In the genomic region with DNA sequence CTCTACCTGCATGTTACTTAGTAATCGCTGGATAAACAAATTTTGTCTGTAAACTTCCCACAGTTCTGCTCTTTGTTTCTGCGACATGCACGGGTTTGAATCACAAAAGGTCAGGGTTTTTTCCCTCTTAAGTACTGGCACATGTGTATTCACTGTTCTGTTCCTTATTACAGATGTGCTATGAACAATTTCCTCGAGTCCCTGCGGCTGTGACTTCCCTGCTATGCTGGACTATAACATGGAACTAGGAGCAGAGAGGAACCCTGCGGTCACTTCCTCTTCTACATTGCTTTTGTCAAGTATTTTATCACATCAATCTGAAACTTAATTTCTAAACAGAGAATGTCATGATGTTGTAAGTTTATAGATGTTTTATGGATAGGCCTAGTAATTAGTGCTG, we compare ENCODE assay signal across 18 mouse cellular contexts. TPM values are rescaled to one million over a fixed set of nuclear protein-coding genes. Genes with fewer than 3 reads are reported as not detected.
DNase-seq lines count a peak whose midpoint lies in the region; ATAC-seq and TF ChIP-seq lines count a peak whose summit lies in the region.
"Had no signal": no experiment of that assay in that cellular context is flagged by ENCODE, and none has a peak within 500 bp of the region (broad histone marks: within the 10 kb centered on the region; RNA-seq: fewer than 3 reads in every experiment).

No protein-coding gene starts in this region.

- H3K36me3 ChIP-seq in liver, postnatal 0 days (replicated peaks; ENCODE audit: insufficient read depth, low read length): peaks cover 22% of the 10 kb centered on the region
- H3K36me3 ChIP-seq in forebrain, embryonic 10.5 days (replicated peaks): peaks cover 35% of the 10 kb centered on the region

- peak; percentile 10 to 12 for DNase-seq in adrenal gland, postnatal 36 days
- no peak for DNase-seq in adrenal gland, adult 8-10 months
- DNase-seq in liver, postnatal 0 days: no peak
- DNase-seq in liver: no peak
- DNase-seq in kidney, adult 18-20 months: no peak
- no peak for DNase-seq in forebrain, embryonic 10.5 days (ENCODE audit: extremely low spot score, low spot score)
- DNase-seq: cerebellum, adult 11-12 months; cerebellum, postnatal 36 days; gastrocnemius, postnatal 10 days; kidney, adult 9 months; kidney, postnatal 4 days; lung, postnatal 14 days; thymus, postnatal 36 days had no signal

- H3K9me3 ChIP-seq in liver, postnatal 0 days (ENCODE audit: low read length): no peaks in the 10 kb centered on the region
- H3K9me3 ChIP-seq in forebrain, embryonic 10.5 days: no peaks in the 10 kb centered on the region
- H3K9me3 ChIP-seq: forebrain, embryonic 13.5 days; liver, embryonic 15.5 days; midbrain, embryonic 10.5 days had no signal

- no peak for TF ChIP-seq CTCF in liver, postnatal 0 days (IDR thresholded peaks at IDR 0.05; ENCODE audit: low read depth)
- no peak for TF ChIP-seq CTCF in bone marrow macrophage, adult 2 months (IDR thresholded peaks at IDR 0.05; ENCODE audit: low read depth, low read length)

- no peaks in the 10 kb centered on the region for H3K27me3 ChIP-seq in liver, postnatal 0 days (ENCODE audit: insufficient read depth, low read length)
- no peaks in the 10 kb centered on the region for H3K27me3 ChIP-seq in forebrain, embryonic 10.5 days (ENCODE audit: poor library complexity, severe bottlenecking)
- H3K27me3 ChIP-seq: forebrain, embryonic 13.5 days; liver, embryonic 15.5 days had no signal

- WGBS in liver, postnatal 0 days (ENCODE audit: insufficient replicate concordance): 58% methylated on average over 6 of the region's 6 CpGs
- 92% methylated on average over 6 of the region's 6 CpGs for WGBS in forebrain, embryonic 10.5 days

- TF ChIP-seq POLR2A in bone marrow macrophage, adult 2 months (IDR thresholded peaks at IDR 0.05; ENCODE audit: borderline replicate concordance, low read depth, low read length): no peak

- peaks cover 27% of the 10 kb centered on the region for H3K4me1 ChIP-seq in liver, postnatal 0 days (ENCODE audit: insufficient read depth)
- H3K4me1 ChIP-seq in bone marrow macrophage, adult 2 months (ENCODE audit: control insufficient read depth, insufficient read depth, low read length): peaks cover 54% of the 10 kb centered on the region
- H3K4me1 ChIP-seq in forebrain, embryonic 10.5 days: peaks cover 10% of the 10 kb centered on the region

- H3K4me3 ChIP-seq in liver, postnatal 0 days (ENCODE audit: low read depth, low read length): no peak overlapping the region
- H3K4me3 ChIP-seq in bone marrow macrophage, adult 2 months (ENCODE audit: insufficient read depth, low read length): no peak overlapping the region
- H3K4me3 ChIP-seq in forebrain, embryonic 10.5 days: no peak overlapping the region
- H3K4me3 ChIP-seq: forebrain, embryonic 13.5 days; liver, embryonic 15.5 days; midbrain, embryonic 10.5 days had no signal

- H3K9ac ChIP-seq in liver, postnatal 0 days (replicated peaks): no peak overlapping the region
- H3K9ac ChIP-seq: forebrain, embryonic 13.5 days; liver, embryonic 15.5 days had no signal

- no peak overlapping the region for H3K4me2 ChIP-seq in liver, postnatal 0 days (ENCODE audit: low read depth, low read length)
- H3K4me2 ChIP-seq: forebrain, embryonic 13.5 days; liver, embryonic 15.5 days had no signal

- no peak for ATAC-seq in liver, postnatal 0 days
- peak; percentile 64 for ATAC-seq in monocyte, adult 5-6 weeks (replicated peaks; ENCODE audit: insufficient number of reproducible peaks, low FRiP score, low TSS enrichment, poor library complexity, severe bottlenecking)
- ATAC-seq: forebrain, embryonic 13.5 days had no signal

- 0 out of 2 replicates have a peak overlapping the region, but pooled peaks have one; percentile 1 for H3K27ac ChIP-seq in liver, postnatal 0 days (ENCODE audit: low read depth)
- H3K27ac ChIP-seq in bone marrow macrophage, adult 2 months (ENCODE audit: insufficient read depth, low read depth, low read length): peak overlapping the region; percentile 78
- H3K27ac ChIP-seq in forebrain, embryonic 10.5 days: no peak overlapping the region
- H3K27ac ChIP-seq: forebrain, embryonic 13.5 days; liver, embryonic 15.5 days; midbrain, embryonic 10.5 days had no signal

- no peak for TF ChIP-seq EP300 in liver, postnatal 0 days (IDR thresholded peaks at IDR 0.05; ENCODE audit: low read depth)

RNA-seq across cellular contexts. Expression of a gene that starts 5.3 kb away (rescaled TPM):
- 10 to 100 TPM; 43.3 to 52.8 TPM for total RNA-seq in adrenal gland, postnatal 36 days (2021)
- 10 to 100 TPM; 51.6 to 73.1 (median 60.5) TPM for total RNA-seq in adrenal gland, adult 8-10 months (2022)
- 20.1 and 20.6 TPM in 2 replicates for polyA plus RNA-seq in liver, postnatal 0 days (2015; fragmentation: Nextera tagmentation; extraction: Ambion mirVana)
- 102 and 111 TPM in 2 replicates for polyA plus RNA-seq in bone marrow macrophage, adult 2 months (2012; ENCODE audit: insufficient read depth, insufficient read length, missing spikeins)
- total RNA-seq in monocyte, adult 5-6 weeks (2017): 52.9 to 62.9 TPM (median 60.4 TPM) in 3 replicates
- polyA plus RNA-seq in forebrain, embryonic 10.5 days (2016; fragmentation: Nextera tagmentation; extraction: Ambion mirVana): 57.0 and 58.1 TPM in 2 replicates

RNA-seq across cellular contexts. Expression of a gene that starts 5.4 kb away (rescaled TPM):
- total RNA-seq in adrenal gland, postnatal 36 days (2021): 100 to 1,000 TPM; 123 to 135 TPM
- total RNA-seq in adrenal gland, adult 8-10 months (2022): 100 to 1,000 TPM in 2 of 4 experiments, 10 to 100 TPM in 2; 95.8 to 126 (median 105) TPM
- 115 and 118 TPM in 2 replicates for polyA plus RNA-seq in liver, postnatal 0 days (2015; fragmentation: Nextera tagmentation; extraction: Ambion mirVana)
- 306 and 329 TPM in 2 replicates for polyA plus RNA-seq in bone marrow macrophage, adult 2 months (2012; ENCODE audit: insufficient read depth, insufficient read length, missing spikeins)
- 138 to 231 TPM (median 205 TPM) in 3 replicates for total RNA-seq in monocyte, adult 5-6 weeks (2017)
- 142 and 146 TPM in 2 replicates for polyA plus RNA-seq in forebrain, embryonic 10.5 days (2016; fragmentation: Nextera tagmentation; extraction: Ambion mirVana)

RNA-seq across cellular contexts. Expression of a gene that starts 56.1 kb away (rescaled TPM):
- total RNA-seq in adrenal gland, postnatal 36 days (2021): 100 to 1,000 TPM; 142 to 148 TPM
- 100 to 1,000 TPM; 128 to 153 (median 139) TPM for total RNA-seq in adrenal gland, adult 8-10 months (2022)
- polyA plus RNA-seq in liver, postnatal 0 days (2015; fragmentation: Nextera tagmentation; extraction: Ambion mirVana): 13.5 TPM in 2 replicates
- 110 and 114 TPM in 2 replicates for polyA plus RNA-seq in bone marrow macrophage, adult 2 months (2012; ENCODE audit: insufficient read depth, insufficient read length, missing spikeins)
- 192 to 279 TPM (median 244 TPM) in 3 replicates for total RNA-seq in monocyte, adult 5-6 weeks (2017)
- polyA plus RNA-seq in forebrain, embryonic 10.5 days (2016; fragmentation: Nextera tagmentation; extraction: Ambion mirVana): 15.7 and 18.1 TPM in 2 replicates

Comparison
In these comparisons a context has a peak if more than half of its experiments do, and no peak if none do; other contexts are left out.
1. DNase-seq: peak in adrenal gland, postnatal 36 days (2 of 2); none in adrenal gland, adult 8-10 months (single experiment), liver, postnatal 0 days (single experiment), liver (single experiment), kidney, adult 18-20 months (single experiment) and forebrain, embryonic 10.5 days (single experiment).